Mouse (Mus musculus): ENCODE measurements at regions not wholly inside any gene's neighbourhood (a gene's known extent, or its start where the extent isn't known, plus 50 kb on each side); places are given as distances from the start of the nearest gene placed in this dataset.

DNA sequence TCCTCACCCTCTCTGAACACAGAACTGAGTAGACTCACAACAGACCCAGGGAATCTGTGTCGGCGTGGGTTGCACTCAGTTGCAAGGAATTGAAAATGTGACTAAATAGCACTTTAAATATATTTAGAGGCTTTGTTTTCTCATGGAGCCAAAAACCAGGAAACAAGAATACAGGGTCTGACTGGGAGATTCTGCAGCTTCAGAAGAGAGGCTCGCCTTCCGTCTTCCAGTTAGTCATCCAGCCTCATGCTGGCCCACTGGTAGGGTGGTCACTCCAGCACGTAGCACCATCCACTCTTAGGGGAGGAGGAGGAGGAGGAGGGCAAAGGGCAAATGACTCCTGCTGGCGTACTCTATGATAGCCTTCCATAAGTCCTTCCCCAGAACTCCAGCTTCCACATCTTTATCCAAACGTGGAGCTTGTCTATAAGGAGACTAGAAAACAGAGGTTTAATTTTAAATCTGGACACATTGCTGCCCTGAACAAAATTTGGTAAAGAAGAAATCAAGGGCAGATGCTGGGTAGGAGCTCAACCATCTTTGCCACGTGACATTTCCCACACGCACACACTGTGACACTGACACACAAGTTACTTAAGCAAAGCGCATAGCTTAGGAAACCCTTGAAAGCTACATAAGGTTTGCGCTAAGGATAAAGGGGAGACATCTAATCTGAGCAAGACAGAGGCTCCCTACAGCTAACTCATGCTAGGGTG lies 60.8 kb downstream of the Mis18a start:
- intact Hi-C loops (cut with DNase I) = no loop called here

DNA sequence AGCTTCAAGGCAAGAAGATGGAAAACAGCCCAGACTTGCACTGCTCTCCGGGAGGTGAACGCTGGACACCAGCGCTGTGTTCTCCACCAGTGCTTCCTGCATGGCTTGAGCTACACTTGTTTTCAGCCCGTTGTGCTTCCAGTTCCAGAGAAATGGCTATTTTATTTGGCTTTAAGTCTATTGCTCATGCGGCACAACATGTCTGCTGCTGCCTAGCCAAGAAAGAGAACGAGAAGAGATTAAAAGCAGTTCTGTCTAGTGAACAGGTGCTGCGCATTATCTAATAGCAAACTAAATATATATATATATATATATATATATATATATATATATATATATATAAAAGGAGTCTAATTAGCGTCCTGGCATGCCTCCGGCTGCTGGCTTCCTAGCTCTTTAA lies 63.1 kb downstream of the Mis18a start:
- intact Hi-C loops (cut with DNase I) = no loop called here
- DNase-seq (ENCODE audit: low spot score) = no peak

More for the DNA sequence above, 60.8 kb downstream of the Mis18a start:
- DNase-seq (ENCODE audit: low spot score) = no peak

DNA sequence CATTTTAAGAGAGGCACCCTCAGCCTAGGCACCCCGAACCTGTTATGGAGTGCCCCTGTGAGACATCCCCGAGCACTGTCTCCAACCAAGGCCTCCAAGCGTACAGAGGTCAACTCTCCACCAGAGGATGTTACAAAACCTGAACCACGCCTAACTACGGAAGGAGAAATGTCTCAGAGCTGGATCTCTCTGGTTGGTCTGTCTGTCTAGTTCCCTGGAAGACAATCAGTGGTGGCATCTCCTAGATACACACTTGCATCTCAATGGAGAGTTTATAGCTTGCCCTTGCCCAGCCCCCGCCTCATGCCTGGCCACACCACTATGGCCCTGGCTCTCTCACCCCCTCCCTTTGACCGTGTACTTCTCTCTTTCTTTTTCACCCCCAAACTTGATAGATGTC lies 69.2 kb downstream of the Mis18a start:
- intact Hi-C loops (cut with DNase I) = no loop called here
- no peak for DNase-seq (ENCODE audit: low spot score)

DNA sequence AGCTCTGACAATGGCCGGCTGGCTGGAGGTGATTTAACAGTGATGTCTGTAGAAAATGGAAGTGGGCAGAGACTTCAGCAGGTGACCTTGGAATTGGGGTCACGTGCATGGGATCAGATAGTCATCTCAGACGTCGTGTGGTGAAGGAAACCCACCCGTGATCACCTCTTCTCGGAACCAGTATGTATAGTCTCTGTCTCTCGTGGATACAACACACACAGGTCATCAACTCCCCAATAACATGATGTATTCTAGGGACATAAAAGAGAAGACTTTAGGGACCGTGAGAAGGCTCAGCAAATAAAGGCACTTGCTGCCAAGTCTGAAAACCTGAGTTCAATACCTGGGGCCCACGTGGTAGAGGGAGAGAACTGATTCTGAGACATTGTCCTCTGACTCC lies 70.2 kb downstream of the Mis18a start:
- intact Hi-C loops (cut with DNase I) = no loop called here
- DNase-seq (ENCODE audit: low spot score) = no peak

DNA sequence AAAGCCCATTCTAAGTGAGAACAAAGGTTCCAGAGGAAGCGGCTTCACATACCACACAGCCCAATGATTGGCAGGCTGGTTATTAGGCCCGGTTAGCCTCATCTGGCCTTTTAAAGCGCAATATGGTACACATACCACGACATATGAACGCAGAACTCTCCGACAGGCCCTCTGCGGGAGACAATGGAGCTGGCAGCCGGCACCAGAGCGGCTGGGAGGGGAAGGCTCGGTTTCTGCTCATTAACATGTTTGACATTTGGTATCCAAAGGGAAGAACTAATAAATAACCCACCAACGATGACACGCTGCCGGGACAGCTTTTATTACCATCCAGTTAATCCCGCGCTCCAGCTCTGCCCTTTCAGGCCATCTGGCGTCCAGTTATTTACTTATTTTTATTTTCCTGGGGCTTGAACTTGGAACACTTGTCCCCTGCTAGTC lies 70.6 kb downstream of the Mis18a start:
- intact Hi-C loops (cut with DNase I) = no loop called here
- no peak for DNase-seq (ENCODE audit: low spot score)

DNA sequence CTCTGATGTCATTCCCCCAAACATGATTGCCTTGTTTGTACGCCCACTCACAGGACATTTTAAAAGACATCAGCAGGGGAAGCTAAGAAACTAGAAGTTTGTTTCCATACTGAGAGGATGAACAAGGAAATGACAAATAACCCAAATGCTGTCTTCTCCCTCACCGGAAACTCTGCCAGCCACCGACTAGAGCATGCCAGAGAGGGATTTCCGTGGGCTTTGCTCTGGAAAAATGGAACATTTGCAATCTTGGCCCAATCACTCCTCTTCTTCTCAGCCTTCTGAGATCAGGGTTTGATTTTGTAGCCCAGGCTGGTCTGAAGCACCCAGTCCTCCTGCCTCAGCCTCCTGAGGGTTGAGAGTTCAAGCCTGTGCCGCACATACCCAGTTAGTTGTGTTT lies 72.4 kb downstream of the Mis18a start:
- no peak for DNase-seq (ENCODE audit: low spot score)
- intact Hi-C loops (cut with DNase I) = no loop called here

DNA sequence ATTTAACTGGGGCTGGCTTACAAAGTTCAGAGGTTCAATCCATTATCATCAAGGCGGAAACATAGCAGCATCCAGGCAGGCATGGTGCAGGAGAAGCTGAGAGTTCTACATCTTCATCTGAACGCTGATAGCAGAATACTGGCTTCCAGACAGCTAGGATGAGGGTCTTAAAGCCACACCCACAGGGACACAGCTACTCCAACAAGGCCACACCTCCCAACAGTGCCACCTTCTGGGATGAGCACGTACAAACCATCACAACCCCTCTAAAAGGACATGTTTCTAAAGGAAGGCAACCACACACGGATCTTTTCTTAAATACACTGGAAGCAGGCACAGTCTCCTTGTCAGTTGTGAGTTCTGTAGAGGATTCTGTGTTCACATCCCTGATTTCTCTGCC lies 74.4 kb downstream of the Mis18a start:
- intact Hi-C loops (cut with DNase I) = no loop called here
- no peak for DNase-seq (ENCODE audit: low spot score)

DNA sequence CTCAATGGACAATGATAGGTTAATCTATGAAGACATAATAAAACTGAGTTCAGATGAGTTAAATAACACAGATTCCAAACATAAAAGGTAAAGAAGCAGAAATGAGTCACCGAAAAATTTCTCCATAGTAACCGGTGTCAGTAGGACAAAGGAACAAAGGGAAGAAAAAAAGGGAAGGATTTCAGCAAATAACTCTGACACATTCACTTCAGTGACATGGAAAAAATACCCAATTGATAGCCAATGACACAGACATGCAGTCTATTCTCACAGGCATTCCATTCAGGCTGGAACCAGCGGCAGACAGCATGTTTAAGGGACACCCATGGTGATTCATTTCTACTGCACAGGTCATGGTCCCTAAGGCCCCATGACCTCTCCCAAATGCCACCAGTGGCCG lies 79.0 kb downstream of the Mis18a start:
- intact Hi-C loops (cut with DNase I) = no loop called here
- DNase-seq (ENCODE audit: low spot score) = no peak

DNA sequence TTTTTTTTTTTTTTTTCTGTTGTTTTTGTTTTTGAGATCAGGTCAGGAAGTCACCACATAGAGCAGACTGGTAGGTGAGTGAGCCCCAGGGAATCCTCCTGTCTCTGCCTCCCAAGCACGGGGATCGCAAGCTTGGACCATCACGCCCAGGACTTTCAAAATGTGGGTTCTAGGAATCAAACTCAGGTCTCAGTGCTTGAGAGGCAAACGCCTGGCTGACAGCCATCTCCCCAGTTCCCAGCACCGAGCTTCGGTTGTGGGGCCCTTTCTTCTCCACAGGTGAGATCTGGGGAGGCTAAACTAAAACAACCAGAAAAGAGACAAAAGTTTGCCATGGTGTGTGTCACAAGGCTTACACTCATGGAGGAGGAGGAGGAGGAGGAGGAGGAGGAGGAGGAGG lies 84.5 kb downstream of the Mis18a start:
- intact Hi-C loops (cut with DNase I) = no loop called here
- no peak for DNase-seq (ENCODE audit: low spot score)

DNA sequence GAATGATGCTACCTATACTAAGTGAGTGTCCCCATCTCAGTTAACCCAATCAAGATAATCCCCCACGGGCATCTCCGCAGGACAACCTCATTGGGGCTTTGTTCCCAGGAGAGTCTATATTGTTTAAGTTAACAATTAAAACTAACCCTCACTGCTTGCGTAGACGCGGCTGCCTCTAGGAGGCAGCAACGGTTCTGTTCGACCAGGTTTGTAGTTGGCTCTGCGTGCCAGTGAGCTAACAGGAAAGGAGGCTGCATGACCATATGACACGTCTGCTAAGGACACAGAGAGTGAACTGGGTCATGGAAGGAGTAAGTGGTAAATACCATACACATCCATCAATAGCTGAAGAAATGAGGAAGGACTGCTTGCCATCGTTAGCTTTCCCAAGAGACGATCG lies 92.0 kb downstream of the Mis18a start:
- intact Hi-C loops (cut with DNase I) = no loop called here
- DNase-seq (ENCODE audit: low spot score) = no peak

DNA sequence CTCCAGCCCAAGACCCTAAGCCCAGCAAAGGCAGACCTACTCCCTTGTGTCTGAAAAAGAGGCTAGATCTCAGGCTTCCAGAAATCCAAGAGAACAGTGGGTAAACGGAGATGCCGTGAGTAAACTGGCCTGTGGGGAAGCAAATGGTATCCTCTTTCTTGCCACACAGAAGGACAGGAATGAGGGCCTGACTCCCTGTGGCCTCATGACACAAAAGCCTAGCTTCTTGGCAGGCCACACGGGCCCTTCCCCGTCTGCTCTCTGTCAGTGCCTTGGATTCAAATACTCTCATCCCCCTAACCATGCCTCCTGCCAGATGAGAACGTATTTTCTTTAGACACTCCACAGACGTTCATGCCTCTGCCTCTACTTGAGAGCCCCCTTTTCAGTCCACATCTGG lies 97.2 kb downstream of the Mis18a start:
- intact Hi-C loops (cut with DNase I) = loop anchor here (5.0 kb wide), 2 partner anchors 77 to 248 kb away; no protein-coding TSS in a partner anchor
- DNase-seq (ENCODE audit: low spot score) = no peak

DNA sequence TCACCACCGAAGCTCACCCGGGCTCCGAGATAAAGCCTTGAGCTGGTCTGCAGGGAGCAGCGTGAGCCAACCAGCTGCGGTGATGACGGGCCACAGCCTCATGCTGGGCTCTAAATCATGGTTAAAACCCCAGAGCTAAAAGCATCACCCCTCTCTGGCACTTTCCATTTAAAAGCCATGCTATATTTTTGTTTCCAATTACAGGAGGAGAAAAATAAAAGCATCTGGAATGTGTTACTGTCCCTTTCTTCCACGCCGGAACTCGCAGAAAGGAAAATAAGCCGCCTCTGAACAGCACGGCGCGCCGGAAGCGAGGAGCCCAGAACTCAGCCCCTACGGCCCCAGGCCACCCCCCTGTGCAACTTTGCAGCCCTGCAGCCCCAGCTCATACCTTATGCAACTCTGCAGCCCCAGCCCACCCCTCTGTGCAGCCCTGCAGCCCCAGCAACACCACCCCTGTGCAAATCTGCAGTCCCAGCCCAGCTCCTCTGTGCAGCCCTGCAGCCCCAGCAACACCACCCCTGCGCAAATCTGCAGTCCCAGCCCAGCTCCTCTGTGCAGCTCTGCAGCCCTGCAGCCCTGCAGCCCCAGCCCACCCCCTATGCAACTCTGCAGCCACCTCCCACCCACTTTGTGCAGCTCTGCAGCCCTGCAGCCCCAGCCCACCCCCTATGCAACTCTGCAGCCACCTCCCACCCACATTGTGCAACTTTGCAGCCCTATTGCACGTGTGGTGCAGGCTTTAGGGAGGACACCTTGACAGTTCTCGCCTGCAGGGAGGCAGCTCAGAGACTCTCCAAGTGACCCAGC lies 97.9 kb downstream of the Mis18a start:
- intact Hi-C loops (cut with DNase I) = loop anchor here (5.0 kb wide), 2 partner anchors 78 to 247 kb away; no protein-coding TSS in a partner anchor
- peak; percentile 12 for DNase-seq (ENCODE audit: low spot score)

DNA sequence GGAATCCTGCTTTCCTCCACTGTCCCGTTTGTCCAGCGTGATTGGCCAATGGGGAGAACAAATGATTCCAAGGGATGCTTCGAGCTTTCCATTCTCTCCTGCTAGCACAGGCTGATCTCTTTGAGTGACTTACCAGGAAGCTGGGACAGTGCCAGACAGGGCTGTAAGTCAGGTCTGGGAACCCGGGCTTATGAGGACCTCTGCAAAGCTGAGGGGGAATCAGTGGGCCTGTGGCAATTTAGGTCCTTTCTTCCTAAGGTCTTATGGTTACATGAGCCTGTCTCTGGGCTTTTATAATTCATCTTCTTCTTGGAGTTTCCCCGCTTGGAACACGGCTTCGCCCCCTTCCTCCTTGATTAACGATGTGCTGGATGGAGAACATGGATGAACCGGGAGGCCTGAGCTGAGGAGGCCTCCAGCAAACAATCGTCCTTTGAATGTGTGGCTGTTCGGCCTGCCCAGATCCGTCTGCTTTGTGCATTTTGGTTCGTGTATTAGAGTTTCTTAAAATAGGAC lies 98.5 kb downstream of the Mis18a start:
- intact Hi-C loops (cut with DNase I) = loop anchor here (5.0 kb wide), 2 partner anchors 79 to 246 kb away; no protein-coding TSS in a partner anchor

DNA sequence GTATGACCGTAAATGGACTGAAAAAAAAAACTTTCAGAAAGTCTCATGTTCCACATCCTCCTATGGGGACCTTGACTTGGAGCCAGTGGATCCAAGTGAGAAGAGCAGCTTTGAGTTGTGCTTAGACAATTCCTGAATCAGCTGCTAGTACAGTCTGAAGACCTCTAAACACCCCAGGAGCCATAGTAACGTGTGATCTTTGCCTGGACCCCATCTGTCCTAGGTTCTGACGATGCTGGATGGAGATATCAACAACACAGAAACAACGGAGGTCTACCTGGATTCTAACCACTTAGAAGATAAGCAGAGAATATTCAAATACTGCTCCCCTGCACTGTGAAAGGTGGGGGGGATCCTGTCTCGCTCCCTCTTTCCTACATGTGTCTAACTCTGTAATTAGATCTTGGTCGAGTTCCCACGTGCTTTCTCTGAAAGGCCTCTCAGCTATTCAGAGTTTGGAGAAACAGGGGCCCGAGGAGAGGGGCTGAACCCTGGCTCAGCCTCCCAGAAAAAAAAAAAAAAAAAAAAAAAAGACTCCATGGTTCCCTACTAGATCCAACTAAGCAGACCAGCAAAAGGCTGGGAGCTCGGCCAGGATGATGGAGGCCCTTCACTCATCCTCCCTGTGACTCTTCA lies 101.1 kb downstream of the Mis18a start:
- intact Hi-C loops (cut with DNase I) = loop anchor here (5.0 kb wide), 2 partner anchors 81 to 244 kb away; no protein-coding TSS in a partner anchor
- DNase-seq (ENCODE audit: low spot score) = no peak

More for the DNA sequence above, 98.5 kb downstream of the Mis18a start:
- no peak for DNase-seq (ENCODE audit: low spot score)

DNA sequence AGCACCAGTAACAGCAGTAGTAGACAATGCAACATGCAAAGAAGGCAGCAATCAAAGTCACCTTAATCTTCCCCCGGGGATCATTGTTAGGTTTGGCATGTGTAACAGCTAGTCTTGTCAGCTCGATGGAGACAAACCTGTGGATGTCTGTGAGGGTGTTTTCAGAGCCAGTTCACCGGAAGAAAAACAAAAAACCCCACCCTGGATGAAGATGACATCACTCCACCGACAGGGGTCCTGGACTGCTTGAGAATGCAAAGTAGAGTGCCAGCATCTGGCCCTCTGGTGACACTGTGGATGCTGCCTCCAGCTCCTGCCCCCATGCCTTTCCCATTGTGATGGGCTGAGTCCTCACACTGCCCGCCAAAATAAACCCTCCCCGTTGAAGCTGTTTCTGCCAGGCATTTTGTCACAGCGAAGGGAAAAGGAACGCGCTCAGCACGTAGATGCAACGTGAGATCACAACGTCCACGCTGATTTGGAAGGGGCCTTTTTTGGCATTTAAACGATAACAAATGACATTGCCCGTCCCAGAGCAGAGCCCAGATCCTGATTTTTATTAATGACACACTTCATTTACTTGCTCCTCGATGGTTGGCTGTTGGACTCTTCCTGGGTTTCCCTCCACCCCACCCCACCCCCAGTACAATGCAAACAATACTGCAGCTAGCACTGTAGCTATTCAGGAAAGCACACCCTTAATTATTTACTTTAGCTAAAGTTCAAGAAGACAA lies 101.7 kb downstream of the Mis18a start:
- intact Hi-C loops (cut with DNase I) = loop anchor here (5.0 kb wide), 2 partner anchors 82 to 243 kb away; no protein-coding TSS in a partner anchor
- no peak for DNase-seq (ENCODE audit: low spot score)

DNA sequence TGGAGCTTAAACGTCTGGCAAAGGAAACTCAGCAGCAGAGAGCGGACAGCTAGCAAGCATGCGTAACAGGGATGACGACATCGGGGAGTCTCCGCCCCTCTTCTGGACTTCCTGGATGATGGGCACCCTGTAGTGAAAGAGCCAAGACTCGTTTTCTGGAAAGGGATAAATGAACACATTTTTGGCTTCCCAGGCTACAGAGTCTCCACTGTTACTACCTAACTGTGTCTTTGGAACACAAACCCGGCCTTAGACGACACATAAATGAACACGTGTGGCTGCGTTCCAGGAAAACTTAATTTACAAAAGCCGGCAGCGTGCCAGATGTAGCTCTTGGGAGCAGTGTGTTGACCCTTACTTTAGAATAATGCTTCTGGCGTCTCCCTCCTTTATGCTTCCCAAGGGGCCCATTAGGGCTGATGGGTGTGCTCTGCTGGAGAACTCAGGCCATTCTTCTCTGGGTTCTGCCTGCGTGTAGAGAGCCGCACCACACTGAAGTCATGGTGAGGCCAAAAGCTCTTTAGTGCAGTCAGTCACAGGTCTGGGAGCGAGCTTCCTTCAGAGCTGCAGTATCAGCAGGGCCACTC lies 103.1 kb downstream of the Mis18a start:
- DNase-seq (ENCODE audit: low spot score) = peak; percentile 78
- intact Hi-C loops (cut with DNase I) = no loop called here

DNA sequence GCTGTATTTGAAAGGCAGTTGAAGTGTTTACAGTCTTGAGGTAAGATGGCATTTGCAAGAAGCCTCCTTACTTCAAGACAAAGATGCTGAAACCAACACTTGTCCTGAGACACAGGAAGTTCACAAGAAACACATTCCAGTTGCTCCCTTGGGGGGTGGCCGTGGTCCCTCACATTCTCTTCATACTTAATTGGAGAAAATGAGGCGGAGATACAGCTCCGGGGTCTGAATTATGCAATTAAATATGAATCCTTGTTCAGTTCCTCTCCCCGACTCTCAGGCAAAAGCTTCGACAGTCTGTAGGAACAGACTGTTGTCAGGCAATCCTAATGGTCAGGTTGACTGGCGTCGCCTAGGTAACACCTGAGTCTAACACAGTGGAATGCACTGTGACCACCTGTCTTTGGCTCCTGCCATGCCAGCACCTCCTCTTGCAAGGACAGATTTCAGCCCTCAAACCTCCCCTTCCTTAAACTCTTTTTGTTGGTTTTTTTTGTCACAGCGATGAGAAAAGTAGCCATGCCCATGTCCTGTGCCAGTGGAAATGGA lies 104.5 kb downstream of the Mis18a start:
- no peak for DNase-seq (ENCODE audit: low spot score)
- intact Hi-C loops (cut with DNase I) = no loop called here

DNA sequence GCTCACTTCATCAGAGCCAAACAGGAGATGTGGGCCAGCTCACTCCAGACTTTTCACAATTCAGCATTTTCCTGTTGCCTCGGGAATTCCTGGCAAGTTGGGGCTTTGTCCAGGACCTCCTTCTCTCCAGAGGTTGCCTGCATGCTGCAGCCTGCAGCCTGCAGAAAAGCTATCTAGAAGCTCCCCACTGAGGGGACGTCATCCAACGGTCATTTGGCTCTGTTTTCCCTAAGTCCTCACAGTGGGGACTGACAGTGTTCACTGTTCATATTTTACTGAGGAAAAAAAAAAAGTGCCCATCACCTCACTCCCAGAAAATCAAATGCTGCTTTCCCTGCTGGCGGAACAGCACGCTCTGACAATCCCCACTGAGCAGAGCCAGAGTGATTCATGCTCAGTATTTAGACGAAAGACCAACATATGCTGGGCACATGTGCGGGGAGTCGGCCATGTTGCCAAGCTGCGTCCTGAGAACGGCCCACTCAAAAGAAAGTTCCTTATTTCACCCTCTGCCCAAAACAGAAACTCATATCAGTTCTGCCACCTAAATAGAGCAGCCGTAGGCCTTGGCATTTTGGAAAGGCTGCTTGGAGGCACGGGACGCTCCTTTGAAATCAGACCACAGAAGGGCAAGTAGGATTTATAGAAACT lies 105.3 kb downstream of the Mis18a start:
- peak; percentile 21 for DNase-seq (ENCODE audit: low spot score)
- intact Hi-C loops (cut with DNase I) = no loop called here
